Mouse (Mus musculus): ENCODE data around the gene Noc4l.

Gene Noc4l

GRCm38 (mm10) chr5:110652719-110653648, at the start of gene Noc4l, which contains the start of gene Ddx51:
Noc4l (minus strand) TSS chr5:110653417.
Ddx51 (plus strand) TSS chr5:110653451.
- in situ Hi-C loops (cut with MseI, MboI): no loop called here

GRCm38 (mm10) chr5:110698617-110699016, 45.4 kb upstream of the Noc4l start:
- in situ Hi-C loops (cut with MseI, MboI): no loop called here

GRCm38 (mm10) chr5:110682041-110682440, 28.8 kb upstream of the Noc4l start:
- in situ Hi-C loops (cut with MseI, MboI): no loop called here

- in situ Hi-C loops (cut with MseI, MboI): no loop called here
Measured at GRCm38 (mm10) chr5:110665486-110666121, 12.4 kb upstream of the Noc4l start.

GRCm38 (mm10) chr5:110664750-110665269, 11.6 kb upstream of the Noc4l start:
- in situ Hi-C loops (cut with MseI, MboI): no loop called here

GRCm38 (mm10) chr5:110664041-110664440, 10.8 kb upstream of the Noc4l start:
- in situ Hi-C loops (cut with MseI, MboI): no loop called here

- in situ Hi-C loops (cut with MseI, MboI): no loop called here
Measured at GRCm38 (mm10) chr5:110659682-110660081, 6.5 kb upstream of the Noc4l start.

GRCm38 (mm10) chr5:110653686-110654085, 469 bp upstream of the Noc4l start:
- in situ Hi-C loops (cut with MseI, MboI): no loop called here

- in situ Hi-C loops (cut with MseI, MboI): no loop called here
Measured at GRCm38 (mm10) chr5:110646377-110646776, 6.8 kb downstream of the Noc4l start.

GRCm38 (mm10) chr5:110639459-110639858, 13.8 kb downstream of the Noc4l start:
- in situ Hi-C loops (cut with MseI, MboI): loop anchor here (5.0 to 10.0 kb wide), 3 partner anchors 142 to 285 kb away; no protein-coding TSS in a partner anchor

GRCm38 (mm10) chr5:110638306-110639074, 14.7 kb downstream of the Noc4l start:
- in situ Hi-C loops (cut with MseI, MboI): loop anchor here (5.0 to 10.0 kb wide), 3 partner anchors 141 to 284 kb away; no protein-coding TSS in a partner anchor

- in situ Hi-C loops (cut with MseI, MboI): loop anchor here (5.0 to 10.0 kb wide), 3 partner anchors 139 to 281 kb away; no protein-coding TSS in a partner anchor
Measured at GRCm38 (mm10) chr5:110635951-110636707, 17.1 kb downstream of the Noc4l start.

GRCm38 (mm10) chr5:110629525-110630120, 23.6 kb downstream of the Noc4l start:
- in situ Hi-C loops (cut with MseI, MboI): loop anchor here (10.0 kb wide), 1 partner anchor 275 kb away; no protein-coding TSS in a partner anchor

GRCm38 (mm10) chr5:110628156-110628555, 25.1 kb downstream of the Noc4l start:
- in situ Hi-C loops (cut with MseI, MboI): no loop called here

- in situ Hi-C loops (cut with MseI, MboI): no loop called here
Measured at GRCm38 (mm10) chr5:110627351-110627750, 25.9 kb downstream of the Noc4l start.

- in situ Hi-C loops (cut with MseI, MboI): no loop called here
Measured at GRCm38 (mm10) chr5:110624319-110624718, 28.9 kb downstream of the Noc4l start.

GRCm38 (mm10) chr5:110619226-110619625, 34.0 kb downstream of the Noc4l start:
- in situ Hi-C loops (cut with MseI, MboI): no loop called here

GRCm38 (mm10) chr5:110611435-110612158, 41.6 kb downstream of the Noc4l start:
- in situ Hi-C loops (cut with MseI, MboI): no loop called here

- in situ Hi-C loops (cut with MseI, MboI): no loop called here
Measured at GRCm38 (mm10) chr5:110610484-110610883, 42.7 kb downstream of the Noc4l start.
